Mouse (Mus musculus): ENCODE data around the gene Gm10354.
"Not testable (repeated sequence)": the region's sequence is repeated elsewhere in the genome, so short reads cannot be mapped to it uniquely, and the experiment has no call there.

Gene Gm10354

DNA sequence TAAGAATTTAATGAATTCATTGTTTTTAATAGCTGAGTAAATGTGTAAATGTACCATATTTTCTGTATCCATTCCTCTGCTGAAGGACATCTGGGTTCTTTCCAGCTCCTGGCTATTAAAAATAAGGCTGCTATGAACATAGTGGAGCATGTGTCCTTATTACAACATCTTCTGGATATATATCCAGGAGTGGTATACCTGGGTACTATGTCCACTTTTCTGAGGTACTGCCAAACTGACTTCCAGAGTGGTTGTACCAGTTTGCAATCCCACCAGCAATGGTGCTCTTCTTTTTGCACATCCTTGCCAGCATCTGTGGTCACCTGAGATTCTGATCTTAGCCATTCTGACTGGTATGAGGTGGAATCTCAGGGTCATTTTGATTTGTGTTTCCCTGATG lies 25.1 kb downstream of the Gm10354 start:
- not testable (repeated sequence) for DNase-seq

GRCm38 (mm10) chr5:14952749-14953148 lies 26.0 kb downstream of the Gm10354 start:
- not testable (repeated sequence) for DNase-seq

DNA sequence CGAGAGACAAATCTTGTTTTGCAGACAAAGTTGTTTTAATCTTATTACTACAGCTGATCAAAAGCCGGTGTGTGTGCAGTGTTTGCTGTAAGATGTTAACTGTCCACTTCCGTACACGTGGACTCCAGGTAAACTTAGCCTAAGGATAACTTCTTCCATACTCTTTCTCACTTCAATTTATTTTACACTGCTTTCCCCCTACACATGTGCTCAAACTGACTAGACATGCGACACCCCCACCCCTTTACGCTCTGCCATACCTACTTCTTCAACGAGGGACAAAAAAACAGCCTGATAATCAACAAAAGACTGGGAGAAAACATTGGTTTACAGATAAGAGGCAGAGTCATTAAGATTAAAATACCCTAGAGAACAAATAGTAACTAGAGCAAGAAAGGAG lies 26.9 kb downstream of the Gm10354 start:
- not testable (repeated sequence) for DNase-seq

- peak; percentile 14 for DNase-seq
These were observed 31.1 kb downstream of the Gm10354 start for GRCm38 (mm10) chr5:14947482-14948198.

DNA sequence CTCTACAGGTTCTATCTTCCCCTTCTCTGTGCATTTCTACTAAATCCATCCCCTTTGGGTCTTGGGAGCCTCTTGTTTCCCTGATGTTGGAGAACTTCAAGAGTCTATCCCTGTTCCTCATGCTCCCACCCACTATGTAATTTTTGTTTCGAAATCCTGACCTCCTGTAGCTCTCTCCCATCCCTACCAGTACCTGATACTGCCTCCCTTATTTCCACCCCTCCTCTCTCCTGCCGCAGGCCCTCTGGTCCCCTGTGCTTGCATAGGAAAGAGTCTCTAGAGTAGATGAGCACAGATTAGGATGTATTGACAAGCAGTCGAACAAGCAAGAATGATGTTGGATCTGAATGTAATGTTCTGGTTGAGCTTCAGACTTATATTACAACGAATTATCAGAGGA lies 33.2 kb downstream of the Gm10354 start:
- not testable (repeated sequence) for DNase-seq

DNA sequence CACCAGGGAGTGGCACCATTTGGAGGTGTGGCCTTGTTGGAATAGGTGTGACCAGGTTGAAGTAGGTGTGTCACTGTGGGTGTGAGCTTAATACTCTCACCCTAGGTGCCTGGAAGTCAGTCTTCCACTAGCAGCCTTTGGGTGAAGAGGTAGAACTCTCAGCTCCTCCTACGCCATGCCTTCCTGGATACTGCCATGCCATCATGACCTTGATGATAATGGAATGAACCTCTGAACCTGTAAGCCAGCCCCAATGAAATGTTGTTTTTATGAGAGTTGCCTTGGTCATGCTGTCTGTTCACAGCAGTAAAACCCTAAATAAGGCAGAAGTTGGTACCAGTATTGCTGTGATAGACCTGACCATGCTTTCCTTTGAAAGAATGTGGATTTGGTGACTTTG lies 37.7 kb downstream of the Gm10354 start:
- not testable (repeated sequence) for DNase-seq

- not testable (repeated sequence) for DNase-seq
These were observed 40.4 kb downstream of the Gm10354 start, which contains the start of gene Speer4e for GRCm38 (mm10) chr5:14938329-14938728. TSS of gene Speer4e (minus strand) at chr5:14938429.

- not testable (repeated sequence) for DNase-seq
These were observed 45.0 kb downstream of the Gm10354 start for GRCm38 (mm10) chr5:14933721-14934120.

- DNase-seq = peak; percentile 7
These were observed 51.7 kb downstream of the Gm10354 start for GRCm38 (mm10) chr5:14927047-14927446.

Measured in kidney, postnatal 10 days (tissue).